Mouse (Mus musculus): ENCODE results near the gene Auts2. TPM values are rescaled to one million over a fixed set of nuclear protein-coding genes. Genes with fewer than 3 reads are reported as not detected.

Gene Auts2
- total RNA-seq, 4 experiments from 2014 or later: 23.5 to 31.8 (median 27.0) TPM

DNA sequence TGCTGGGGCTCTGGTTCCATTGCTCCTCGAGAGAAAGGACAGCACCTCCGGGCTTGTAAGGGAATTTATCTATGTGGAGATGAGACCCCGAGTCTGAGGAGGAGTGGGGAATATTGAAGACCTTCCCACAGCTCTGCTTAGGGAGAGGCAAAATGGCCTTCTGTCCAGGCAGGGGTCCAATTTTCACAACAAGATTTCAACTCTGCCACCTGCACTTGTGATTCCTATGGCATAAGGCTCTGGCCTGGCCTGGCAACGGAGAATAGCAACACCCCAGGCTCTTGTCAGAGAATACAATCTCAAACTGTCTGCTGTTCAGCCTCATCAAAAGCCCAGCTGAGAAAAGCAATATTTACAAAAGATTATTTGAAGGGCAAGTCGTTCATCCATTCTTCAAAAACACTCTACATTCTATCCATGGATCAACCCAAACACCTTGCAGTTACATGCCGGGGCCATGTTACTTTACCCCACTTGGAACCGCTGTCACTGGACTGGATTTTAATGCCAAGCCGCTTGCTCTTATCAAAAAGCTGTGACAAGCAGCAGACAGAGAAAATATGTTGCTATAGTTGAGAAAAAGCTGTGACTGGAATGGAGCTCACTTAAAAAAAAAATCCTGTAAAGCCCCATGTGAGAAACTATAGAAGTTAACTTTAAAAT is 856.1 kb downstream of the Auts2 start:
- DNase-seq (ENCODE audit: low spot score): peak; percentile 15

- DNase-seq (ENCODE audit: low spot score): no peak
Measured at GRCm38 (mm10) chr5:131680127-131680845, 862.9 kb downstream of the Auts2 start.

DNA sequence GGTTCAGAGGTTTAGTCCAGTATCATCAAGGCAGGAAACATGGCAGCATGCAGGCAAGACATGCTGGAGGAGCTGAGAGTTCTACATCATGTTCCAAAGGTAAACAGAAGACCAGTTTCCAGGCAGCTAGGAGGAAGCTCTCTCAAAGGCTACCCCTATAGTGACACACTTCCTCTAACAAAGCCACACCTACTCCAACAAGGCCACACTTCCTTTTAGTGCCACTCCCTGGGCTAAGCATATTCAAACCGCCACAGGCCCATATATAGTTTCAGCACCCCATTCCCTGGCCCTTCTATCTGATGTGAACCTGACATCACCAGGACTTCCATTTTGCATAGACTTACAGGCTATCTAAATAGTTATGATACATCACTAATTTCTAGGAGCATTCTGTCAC is 863.6 kb downstream of the Auts2 start:
- no peak for DNase-seq (ENCODE audit: low spot score)

- DNase-seq (ENCODE audit: low spot score): no peak
Measured at GRCm38 (mm10) chr5:131677518-131677917, 865.6 kb downstream of the Auts2 start.

GRCm38 (mm10) chr5:131673696-131674095 is 869.4 kb downstream of the Auts2 start:
- peak; percentile 42 for DNase-seq (ENCODE audit: low spot score)

DNA sequence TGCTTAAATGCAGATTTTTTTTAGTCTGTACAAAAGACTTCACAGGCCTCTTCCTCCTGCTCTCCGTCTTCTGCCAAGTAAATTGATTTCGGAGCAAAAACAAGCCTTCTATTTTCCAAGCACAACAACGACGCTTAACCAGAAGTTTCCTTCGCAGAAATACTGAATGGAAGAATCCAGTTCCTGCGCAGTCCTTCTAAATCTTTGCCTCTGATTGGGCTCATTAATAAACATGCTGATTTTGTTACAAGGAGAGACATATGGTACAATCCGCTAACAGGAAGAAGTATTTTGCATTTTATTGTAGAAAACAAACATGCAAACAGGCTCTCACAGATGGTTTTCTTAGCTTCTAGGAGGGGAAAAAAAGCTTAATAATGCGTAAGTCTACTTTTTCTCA is 878.1 kb downstream of the Auts2 start:
- DNase-seq (ENCODE audit: low spot score): no peak

DNA sequence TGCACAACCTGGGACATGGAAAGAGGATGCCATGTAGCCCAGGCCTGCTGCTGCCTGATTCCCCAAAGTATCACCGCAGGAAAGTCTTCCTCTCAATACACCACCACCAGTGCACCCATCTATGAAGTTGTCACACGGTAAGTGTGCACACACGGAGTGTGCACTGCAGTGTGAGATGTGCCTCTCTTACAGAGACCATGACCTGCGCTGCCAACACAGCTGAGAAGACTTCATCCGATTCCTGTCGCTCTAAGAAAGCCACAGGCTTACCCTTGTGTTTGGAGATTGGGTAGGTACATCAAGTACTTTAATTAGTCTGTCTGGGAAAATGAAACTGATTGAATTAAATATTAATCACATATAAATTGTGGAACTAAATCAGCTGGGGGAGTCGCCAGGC is 878.5 kb downstream of the Auts2 start:
- DNase-seq (ENCODE audit: low spot score): no peak

GRCm38 (mm10) chr5:131662657-131663056 is 880.5 kb downstream of the Auts2 start:
- DNase-seq (ENCODE audit: low spot score): no peak

- no peak for DNase-seq (ENCODE audit: low spot score)
Measured at GRCm38 (mm10) chr5:131658822-131659515, 884.2 kb downstream of the Auts2 start.

GRCm38 (mm10) chr5:131654206-131654605 is 888.9 kb downstream of the Auts2 start:
- DNase-seq (ENCODE audit: low spot score): no peak

DNA sequence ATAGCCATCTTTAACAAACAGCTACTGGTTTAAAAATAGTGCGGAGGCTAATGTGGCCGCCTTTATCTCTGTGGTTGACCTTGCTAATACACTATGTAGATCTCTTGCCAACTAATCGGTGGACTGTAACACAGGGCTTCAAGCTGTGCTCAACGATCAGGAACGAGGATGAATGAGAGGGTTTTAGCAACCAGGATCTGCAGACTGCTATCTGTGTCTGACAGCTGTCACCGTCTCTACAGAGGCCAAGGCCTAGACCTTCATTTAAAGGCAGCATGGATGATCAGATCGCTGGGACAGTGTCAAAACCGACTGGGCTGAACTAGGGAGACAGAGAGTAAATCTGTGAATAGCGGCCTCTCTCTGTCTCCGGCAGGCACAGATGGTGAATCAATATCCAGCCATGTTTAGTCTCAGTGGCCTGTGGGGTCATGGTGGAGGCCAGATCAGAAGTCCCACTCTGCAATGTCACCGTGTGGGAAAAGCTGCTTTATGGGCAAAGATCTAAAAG is 892.7 kb downstream of the Auts2 start:
- DNase-seq (ENCODE audit: low spot score): peak; percentile 28

GRCm38 (mm10) chr5:131647683-131648119 is 895.4 kb downstream of the Auts2 start:
- DNase-seq (ENCODE audit: low spot score): peak; percentile 59

DNA sequence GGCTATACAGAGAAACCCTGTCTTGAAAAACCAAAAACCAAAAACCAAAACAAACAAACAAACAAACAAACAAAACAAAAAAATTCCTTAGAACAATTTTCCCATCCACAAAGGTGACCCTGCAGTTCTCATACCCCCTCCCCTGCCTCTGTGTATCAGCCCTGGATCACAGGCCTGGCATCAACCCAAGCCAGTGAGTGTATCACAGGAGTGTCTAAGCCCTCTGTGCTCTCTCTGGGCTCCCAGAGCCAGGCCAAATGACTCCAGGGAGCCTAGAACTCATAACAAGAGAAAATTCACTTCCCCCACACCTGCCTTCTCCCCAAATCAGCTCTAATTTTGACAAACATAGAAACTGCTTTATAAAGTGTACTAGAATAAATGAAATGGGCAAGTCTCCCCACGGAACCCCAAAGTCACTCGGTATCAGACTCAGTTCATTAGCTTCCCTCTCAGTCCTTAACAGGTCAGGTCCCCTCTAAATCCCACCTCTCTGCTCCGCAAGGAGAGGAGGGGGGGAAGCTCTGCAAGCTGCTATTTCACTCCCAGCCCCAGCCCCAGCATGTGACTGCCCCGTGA is 896.0 kb downstream of the Auts2 start:
- no peak for DNase-seq (ENCODE audit: low spot score)

DNA sequence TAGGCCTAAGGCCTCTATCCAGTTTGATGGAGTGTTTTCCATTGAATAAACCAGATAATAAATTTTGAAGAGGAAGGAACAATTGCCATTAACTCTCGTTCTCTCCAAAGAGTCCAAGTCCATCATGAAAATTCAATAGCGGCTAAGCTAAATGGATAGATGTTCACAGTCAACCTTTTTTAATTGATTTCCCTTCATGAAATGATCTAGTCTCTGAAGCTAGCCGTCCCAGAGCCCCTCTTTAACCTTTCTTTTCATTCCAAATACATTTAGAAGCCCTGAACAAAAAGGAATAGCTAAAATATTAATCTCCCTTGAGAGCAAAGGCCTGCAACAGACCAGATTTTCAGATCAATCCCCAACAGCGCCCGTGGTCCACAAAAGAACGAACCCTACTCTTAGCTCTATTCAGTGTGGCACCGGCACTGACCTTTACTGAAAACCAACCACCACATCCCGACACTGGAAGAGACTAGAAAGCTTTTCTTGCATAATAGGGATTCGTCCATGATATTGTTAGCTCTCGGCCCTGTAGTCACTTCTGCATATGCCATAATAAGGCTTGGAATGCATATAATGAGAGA is 896.9 kb downstream of the Auts2 start:
- no peak for DNase-seq (ENCODE audit: low spot score)

GRCm38 (mm10) chr5:131645341-131646191 is 897.6 kb downstream of the Auts2 start:
- DNase-seq (ENCODE audit: low spot score): no peak

GRCm38 (mm10) chr5:131644331-131644730 is 898.8 kb downstream of the Auts2 start:
- DNase-seq (ENCODE audit: low spot score): no peak

GRCm38 (mm10) chr5:131643176-131644174 is 899.7 kb downstream of the Auts2 start:
- DNase-seq (ENCODE audit: low spot score): peak; percentile 16

DNA sequence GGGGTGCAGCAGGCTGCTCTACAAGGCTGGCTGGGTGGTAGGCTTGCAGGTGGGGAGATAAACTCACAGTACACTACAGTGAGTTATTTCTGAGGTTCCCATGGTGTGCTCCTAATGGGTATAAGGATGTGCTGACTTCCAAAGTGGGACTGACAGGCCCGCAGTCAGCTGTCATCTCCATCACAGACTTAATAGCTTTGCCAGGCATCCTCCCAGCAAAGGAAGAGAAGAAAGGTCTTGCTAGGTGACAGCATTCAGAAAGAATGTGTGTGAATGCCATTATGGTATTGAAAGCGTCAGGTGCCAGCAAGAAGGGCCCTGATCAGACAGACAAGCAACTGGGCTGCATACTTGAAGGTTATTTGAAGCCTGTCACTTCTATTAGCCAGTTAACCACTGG is 900.4 kb downstream of the Auts2 start:
- peak; percentile 60 for DNase-seq (ENCODE audit: low spot score)

GRCm38 (mm10) chr5:131636431-131636830 is 906.7 kb downstream of the Auts2 start:
- DNase-seq (ENCODE audit: low spot score): no peak
